Mouse (Mus musculus) fibroblast of lung, adult 2 months (primary cell): Measurements from ENCODE around the gene Sord.
A peak's percentile ranks its signal among the peaks of the same experiment; 100 is the strongest.
"Not testable (repeated sequence)": the region's sequence is repeated elsewhere in the genome, so short reads cannot be mapped to it uniquely, and the experiment has no call there.

Source experiments
- DNase-seq: peaks from one replicate; pipeline ENCODE4 v3.0.0-alpha.2; 2011; ENCODE audit warnings: low read depth

Gene Sord

GRCm38 (mm10) chr2:122234611-122235288 is at the start of gene Sord:
Gene Sord, plus strand, starts transcription at chr2:122234749.
- DNase-seq, result no peak

- no peak for DNase-seq
These were observed 49.5 kb upstream of the Sord start for GRCm38 (mm10) chr2:122185086-122185485.

DNA sequence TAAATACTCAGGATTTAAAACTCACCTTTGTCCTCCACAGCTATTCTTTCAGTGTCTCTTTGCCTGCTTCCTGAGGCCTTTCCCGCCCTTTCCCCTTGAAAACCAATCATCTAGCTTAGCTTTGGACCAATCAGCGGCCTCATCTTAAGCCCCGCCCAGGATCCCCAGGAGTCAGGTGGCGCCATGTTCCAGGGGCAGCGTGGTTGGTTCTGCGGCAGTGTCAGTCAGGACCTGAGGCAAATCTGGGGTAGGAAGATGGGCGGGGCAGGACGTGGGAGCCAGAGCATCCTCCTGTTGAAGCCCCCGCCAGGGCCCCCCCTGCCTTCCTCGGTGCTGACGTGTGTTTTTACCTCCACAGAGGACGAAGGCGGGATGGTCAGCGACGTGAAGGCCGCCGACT is 48.4 kb upstream of the Sord start, which contains the start of the genes Patl2 and Terb2:
TSS of gene Patl2 (minus strand) at position 84 of the 400 bp plus-strand sequence.
TSS of gene Terb2 (plus strand) at position 167 of the 400 bp plus-strand sequence.
- DNase-seq, result no peak

DNA sequence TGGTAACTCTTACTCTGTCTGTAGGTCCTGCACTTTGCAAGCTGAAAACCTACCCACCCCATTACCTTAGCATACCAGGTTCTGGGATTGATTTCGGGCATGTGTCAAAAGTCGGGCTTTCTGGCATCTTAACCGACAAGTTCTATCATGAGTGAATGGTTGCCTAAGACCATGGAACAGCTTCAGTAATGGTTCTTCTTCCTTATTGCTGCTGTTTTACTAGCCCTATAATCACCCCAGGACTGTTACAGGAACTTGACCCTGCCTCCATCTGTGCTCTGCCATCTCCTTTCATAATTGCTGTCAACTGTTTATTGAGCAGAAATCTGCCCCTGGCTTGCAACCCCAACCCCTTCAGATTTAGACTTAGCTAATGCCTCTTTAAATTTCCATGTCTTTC is 47.8 kb upstream of the Sord start:
- DNase-seq, result no peak

DNA sequence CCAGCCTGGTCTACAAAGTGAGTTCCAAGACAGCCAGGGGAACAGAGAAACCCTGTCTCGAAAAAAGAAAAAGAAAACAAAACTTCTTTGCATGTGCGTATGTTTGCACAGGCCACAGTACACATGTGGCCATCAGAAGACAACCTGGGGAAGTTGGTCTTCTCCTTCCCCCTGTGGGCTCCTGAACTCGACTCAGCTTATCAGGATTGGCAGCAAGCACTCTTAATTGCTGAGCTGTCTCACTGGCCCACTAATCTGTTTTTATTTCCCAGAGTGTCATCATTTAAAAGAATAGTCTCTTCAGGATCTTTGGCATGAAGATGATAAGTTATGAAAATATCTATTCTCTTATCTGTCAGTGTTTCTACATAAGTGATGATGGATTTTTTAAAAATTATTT is 42.7 kb upstream of the Sord start:
- no peak for DNase-seq

DNA sequence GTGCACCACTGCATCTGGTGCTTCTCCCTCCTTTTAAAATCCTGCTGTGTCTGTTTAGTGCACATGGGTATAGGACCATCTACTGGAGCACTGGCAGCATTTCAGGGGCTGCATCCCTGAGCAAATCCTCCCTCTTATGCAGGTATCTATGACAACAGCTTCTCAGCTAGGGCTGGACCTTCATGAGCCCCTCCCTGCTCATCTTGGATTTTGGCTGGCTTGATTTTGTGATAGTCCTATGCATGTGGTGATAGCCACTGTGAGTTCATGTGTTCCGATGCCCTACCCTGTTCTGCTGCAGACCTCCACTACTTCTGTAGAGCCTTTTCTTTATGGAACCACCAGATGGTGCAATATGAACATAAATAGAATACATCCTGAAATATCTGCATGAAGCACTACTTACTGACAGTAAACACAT is 40.0 kb upstream of the Sord start:
- DNase-seq, result peak; percentile 21

- no peak for DNase-seq
These were observed 33.0 kb upstream of the Sord start for GRCm38 (mm10) chr2:122201501-122201900.

DNA sequence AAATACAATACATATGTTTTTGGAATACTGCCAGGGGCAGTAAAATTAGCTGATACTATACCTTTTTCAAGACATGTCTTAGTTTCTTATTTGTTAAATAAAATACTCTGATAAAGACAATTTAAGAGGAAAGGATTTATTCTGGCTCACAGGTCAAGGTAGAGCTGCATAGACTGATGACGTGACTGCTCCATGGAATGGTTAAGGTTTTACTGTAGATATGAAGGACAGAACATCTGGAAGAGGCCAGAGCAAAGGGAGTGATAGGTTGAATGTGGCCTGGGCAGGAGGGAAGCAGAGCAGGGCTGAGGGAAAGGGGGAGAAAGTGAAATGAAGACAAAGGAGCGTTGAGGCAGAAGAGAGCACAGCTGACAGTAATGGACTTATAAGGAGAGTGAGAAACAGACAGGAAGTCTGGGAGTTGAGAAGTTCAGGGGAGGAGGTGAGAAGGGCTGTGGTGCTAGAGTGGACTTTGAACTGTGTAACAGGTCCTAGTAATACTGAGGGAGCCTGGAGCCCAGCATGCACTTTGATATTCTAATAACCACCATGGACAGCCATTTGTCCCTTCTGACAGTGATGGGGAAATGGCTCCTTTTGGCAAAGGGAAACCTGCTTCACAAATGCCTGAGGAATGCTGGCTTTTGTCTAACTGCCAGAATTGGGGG is 28.0 kb upstream of the Sord start:
- no peak for DNase-seq

- no peak for DNase-seq
These were observed 23.9 kb upstream of the Sord start for GRCm38 (mm10) chr2:122210534-122211228.

GRCm38 (mm10) chr2:122217075-122217474 is 17.5 kb upstream of the Sord start:
- not testable (repeated sequence) for DNase-seq

DNA sequence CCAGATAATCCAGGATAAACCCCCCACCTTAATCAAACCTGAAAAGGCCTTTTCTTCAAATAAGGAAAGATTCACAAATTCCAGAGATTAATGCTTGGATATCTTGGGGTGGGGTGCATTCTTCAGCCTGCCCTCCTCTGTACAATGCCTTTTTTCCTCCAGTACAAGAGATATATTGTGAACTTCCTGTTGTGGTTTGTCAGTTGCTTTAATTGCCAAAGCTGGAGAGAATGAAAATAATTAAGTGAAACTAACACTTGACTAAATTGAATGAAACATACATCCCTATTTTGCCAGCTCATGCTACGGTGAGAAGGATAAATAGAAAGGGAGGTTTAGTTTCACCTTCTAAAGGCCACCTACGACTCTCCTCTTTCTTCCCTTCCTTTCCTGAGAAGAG is 16.3 kb upstream of the Sord start:
- no peak for DNase-seq

DNA sequence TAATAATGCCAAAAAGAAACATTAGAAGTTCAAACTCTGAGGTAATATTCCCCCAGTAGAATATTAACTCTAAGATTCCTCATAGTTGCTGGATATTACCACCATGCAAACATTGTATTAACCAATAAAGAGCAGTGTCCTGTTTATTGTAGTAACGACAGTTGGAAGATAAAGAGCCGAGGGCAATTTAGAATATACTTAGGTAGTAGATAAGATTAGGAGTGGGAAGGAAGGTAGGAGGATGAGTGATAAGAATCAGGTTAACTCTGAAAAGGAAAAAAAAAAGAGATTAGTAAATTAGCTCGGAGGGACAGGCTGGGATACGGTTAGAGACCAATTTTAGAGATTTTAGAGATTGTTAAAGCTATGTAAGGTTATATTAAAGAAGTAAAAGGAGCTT is 13.2 kb upstream of the Sord start:
- no peak for DNase-seq

- DNase-seq, result no peak
These were observed 12.8 kb upstream of the Sord start for GRCm38 (mm10) chr2:122221798-122222197.

- DNase-seq, result no peak
These were observed 12.3 kb upstream of the Sord start for GRCm38 (mm10) chr2:122222272-122222671.

DNA sequence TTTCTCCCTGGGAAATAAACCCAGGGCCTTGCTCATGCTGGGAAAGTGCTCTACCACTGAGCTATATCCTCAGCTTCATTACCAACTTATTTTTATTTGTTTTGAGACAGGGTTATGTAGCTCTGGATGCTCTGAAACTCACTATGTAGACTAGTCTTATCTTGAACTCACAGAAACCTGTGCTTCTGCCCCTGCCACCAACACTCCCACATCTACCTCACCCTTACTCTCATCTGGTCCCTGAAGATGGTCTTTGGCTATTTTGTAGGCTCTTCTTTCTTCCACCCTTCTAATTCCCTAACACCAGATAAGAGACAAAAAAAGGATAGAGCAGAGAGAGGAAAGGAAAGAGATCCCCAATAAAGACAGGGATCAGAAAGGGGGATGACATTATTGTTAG is 10.9 kb upstream of the Sord start:
- no peak for DNase-seq

DNA sequence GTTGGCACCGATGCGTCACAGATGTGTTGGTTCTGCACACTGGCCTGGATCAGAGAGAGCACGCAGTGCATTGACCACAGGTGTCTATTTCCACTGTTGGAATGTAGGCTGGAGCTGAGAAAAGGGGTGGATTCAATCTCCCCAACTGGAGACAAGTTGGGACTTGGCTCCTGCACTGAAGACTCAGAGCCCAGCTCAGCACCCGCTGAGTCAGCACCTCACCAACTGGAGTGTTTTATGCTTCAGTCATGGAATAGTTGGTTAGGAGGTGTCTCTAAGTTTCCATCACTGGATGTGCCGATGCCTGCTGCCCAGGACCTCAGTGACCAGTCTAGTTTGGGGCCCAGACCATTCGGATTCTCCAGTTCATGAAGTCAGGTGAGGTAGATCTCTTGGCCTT is 4.2 kb upstream of the Sord start:
- no peak for DNase-seq

DNA sequence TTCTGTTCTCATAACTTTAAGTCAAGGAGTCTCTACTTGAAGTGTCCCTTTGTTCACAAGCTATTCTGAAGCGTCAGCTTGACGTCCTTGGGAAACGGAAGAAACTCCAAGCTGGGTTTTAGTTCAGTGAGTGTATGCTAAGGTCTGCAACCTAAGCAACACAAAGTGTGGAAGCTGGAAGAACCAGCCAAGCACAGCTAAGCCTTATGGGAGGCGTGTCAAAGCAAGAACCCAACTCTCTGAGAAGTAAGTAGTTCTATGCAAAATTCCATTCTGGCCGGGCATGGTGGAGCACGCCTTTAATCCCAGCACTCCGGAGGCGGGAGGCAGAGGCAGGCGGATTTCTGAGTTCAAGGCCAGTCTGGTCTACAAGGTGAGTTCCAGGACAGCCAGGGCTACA is 2.9 kb upstream of the Sord start:
- DNase-seq, result no peak

- no peak for DNase-seq
These were observed 1.2 kb upstream of the Sord start for GRCm38 (mm10) chr2:122233341-122233740.

DNA sequence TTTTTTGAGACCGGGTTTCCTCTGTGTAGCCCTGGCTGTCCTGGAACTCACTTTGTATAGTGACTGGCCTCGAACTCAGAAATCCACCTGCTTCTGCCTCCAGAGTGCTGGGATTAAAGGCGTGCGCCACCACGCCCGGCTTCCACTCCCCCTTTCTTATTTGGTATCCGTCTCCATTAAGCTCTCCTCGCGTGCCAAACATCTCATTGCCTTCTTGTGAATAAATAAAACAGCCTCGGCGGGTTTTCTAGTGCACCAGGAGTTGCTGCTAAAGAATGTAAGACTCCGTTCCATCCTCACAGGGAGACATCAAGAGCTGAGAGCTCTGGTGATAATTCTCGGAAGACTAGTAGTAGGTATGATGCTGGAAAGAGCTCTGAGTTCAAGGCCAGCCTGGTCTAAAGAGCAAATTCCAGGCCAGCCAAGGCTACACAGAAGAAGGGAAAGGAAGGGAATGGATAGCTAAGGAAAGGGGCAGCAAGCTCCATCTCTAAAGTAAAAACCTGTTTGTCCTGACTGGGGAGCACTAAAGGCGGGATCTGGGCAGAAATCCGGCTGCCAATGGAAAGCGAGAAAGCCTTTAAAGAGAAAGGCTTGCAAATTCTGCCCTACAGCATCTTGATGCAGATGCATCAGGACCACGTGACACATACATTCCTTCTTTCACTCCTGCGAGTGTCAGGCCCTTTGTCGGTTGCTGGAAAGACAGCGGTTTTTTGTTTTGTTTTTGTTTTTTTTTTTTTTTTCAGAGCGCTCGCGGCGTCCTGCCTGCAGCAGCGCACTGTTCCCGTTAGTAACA is 591 bp upstream of the Sord start:
- DNase-seq, result no peak

GRCm38 (mm10) chr2:122235425-122235824 is 876 bp downstream of the Sord start:
- DNase-seq, result no peak

DNA sequence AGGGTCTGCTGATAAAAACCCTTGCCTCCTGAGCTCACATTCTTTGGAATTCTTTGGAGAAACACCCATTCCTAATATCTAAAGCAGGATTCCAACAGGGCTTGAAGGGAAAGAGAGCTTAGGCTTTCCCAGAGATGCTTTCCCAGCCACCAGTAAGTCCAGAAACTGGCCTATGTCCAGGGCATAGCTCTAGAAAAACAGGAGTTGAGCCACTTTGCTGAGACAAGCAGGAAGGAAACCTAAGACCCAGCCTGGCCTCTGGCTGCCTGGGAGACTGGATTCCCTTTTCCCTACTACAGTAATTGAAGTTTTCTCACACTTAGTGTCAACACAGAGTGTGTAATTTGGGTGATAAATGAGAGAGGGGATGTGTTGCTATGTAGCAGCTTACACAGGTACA is 1.8 kb downstream of the Sord start:
- DNase-seq, result no peak

DNA sequence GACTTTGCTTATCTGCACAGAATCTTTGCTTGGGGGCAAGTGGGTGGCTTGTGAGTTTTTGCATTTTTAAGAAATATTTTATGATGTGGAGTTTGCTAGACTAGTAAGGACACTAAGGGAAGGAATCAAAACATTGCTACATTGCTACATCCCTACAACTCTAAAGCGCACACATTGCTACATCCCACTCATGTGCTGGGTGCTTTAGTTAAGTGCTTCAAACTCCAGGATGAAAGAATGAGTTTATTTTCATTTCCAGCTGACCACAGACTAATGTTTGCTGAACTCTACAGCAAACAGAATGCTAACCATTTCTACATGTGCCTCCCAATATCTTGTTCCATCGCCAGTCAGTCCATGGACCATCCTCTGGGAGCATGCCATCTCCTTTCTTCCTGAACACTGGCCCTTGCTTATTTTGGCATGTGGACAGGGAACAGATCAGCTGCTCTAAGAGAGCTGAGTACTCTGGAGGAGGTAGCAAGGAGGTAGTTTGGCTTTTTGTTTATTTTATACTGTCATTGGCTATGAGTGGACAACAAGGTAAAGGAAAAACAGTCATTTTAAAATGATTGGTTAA is 3.4 kb downstream of the Sord start:
- no peak for DNase-seq
